Mouse (Mus musculus): Measurements from ENCODE around the gene Fam71b.
"Not testable (repeated sequence)": the region's sequence is repeated elsewhere in the genome, so short reads cannot be mapped to it uniquely, and the experiment has no call there.

Fam71b gene

GRCm38 (mm10) chr11:46384925-46385324, 11.4 kb upstream of the Fam71b start:
- DNase-seq (ENCODE audit: low spot score): no peak

- no peak for DNase-seq (ENCODE audit: low spot score)
These were observed 9.8 kb upstream of the Fam71b start for GRCm38 (mm10) chr11:46386556-46386955.

GRCm38 (mm10) chr11:46387061-46387460, 9.3 kb upstream of the Fam71b start:
- DNase-seq (ENCODE audit: low spot score): no peak

- no peak for DNase-seq (ENCODE audit: low spot score)
These were observed 7.9 kb upstream of the Fam71b start for GRCm38 (mm10) chr11:46388438-46388837.

GRCm38 (mm10) chr11:46389336-46390117, 6.8 kb upstream of the Fam71b start, which contains the start of gene Itk:
TSS of gene Itk (minus strand) at chr11:46389515.
- no peak for DNase-seq (ENCODE audit: low spot score)

GRCm38 (mm10) chr11:46390621-46391020, 5.7 kb upstream of the Fam71b start:
- DNase-seq (ENCODE audit: low spot score): no peak

GRCm38 (mm10) chr11:46392890-46393289, 3.5 kb upstream of the Fam71b start:
- DNase-seq (ENCODE audit: low spot score): no peak

- DNase-seq (ENCODE audit: low spot score): no peak
These were observed 2.9 kb upstream of the Fam71b start for GRCm38 (mm10) chr11:46393413-46393812.

GRCm38 (mm10) chr11:46395088-46395487, 1.3 kb upstream of the Fam71b start:
- no peak for DNase-seq (ENCODE audit: low spot score)

- DNase-seq (ENCODE audit: low spot score): no peak
These were observed 661 bp upstream of the Fam71b start for GRCm38 (mm10) chr11:46395698-46396097.

- no peak for DNase-seq (ENCODE audit: low spot score)
These were observed 461 bp downstream of the Fam71b start for GRCm38 (mm10) chr11:46396860-46397179.

- DNase-seq (ENCODE audit: low spot score): no peak
These were observed 1.5 kb downstream of the Fam71b start for GRCm38 (mm10) chr11:46397900-46398299.

GRCm38 (mm10) chr11:46398473-46398872, 2.1 kb downstream of the Fam71b start:
- DNase-seq (ENCODE audit: low spot score): no peak

GRCm38 (mm10) chr11:46398933-46399383, 2.6 kb downstream of the Fam71b start:
- no peak for DNase-seq (ENCODE audit: low spot score)

- no peak for DNase-seq (ENCODE audit: low spot score)
These were observed 5.2 kb downstream of the Fam71b start for GRCm38 (mm10) chr11:46401555-46401954.

- DNase-seq (ENCODE audit: low spot score): no peak
These were observed 8.6 kb downstream of the Fam71b start for GRCm38 (mm10) chr11:46404986-46405385.

GRCm38 (mm10) chr11:46406721-46407120, 10.4 kb downstream of the Fam71b start:
- no peak for DNase-seq (ENCODE audit: low spot score)

- DNase-seq (ENCODE audit: low spot score): no peak
These were observed 13.7 kb downstream of the Fam71b start for GRCm38 (mm10) chr11:46410018-46410563.

- no peak for DNase-seq (ENCODE audit: low spot score)
These were observed 22.1 kb downstream of the Fam71b start for GRCm38 (mm10) chr11:46418438-46418837.

GRCm38 (mm10) chr11:46418860-46419259, 22.5 kb downstream of the Fam71b start:
- no peak for DNase-seq (ENCODE audit: low spot score)

GRCm38 (mm10) chr11:46421086-46421888, 24.9 kb downstream of the Fam71b start:
- DNase-seq (ENCODE audit: low spot score): no peak

- DNase-seq (ENCODE audit: low spot score): not testable (repeated sequence)
These were observed 31.8 kb downstream of the Fam71b start for GRCm38 (mm10) chr11:46428131-46428530.

- no peak for DNase-seq (ENCODE audit: low spot score)
These were observed 33.8 kb downstream of the Fam71b start for GRCm38 (mm10) chr11:46430123-46430522.
